Mouse (Mus musculus) hindbrain, embryonic 10.5 days (tissue): ENCODE results near the gene Lama4. TPM values are rescaled to one million over a fixed set of nuclear protein-coding genes. Genes with fewer than 3 reads are reported as not detected.

Experiments
- DNase-seq: peaks from one replicate; pipeline ENCODE4 v3.0.0-alpha.2; 2017; ENCODE audit warnings: low spot score
- H3K27ac ChIP-seq: fragments of 300-500 bp; sonication (generic); 2 replicates; pipeline ENCODE4 v1.5.1; 2016; ENCODE audit warnings: mild to moderate bottlenecking, moderate library complexity
- H3K27me3 ChIP-seq: fragments of 300-500 bp; sonication (generic); 2 replicates; pipeline ENCODE4 v1.6.1; 2016; ENCODE audit warnings: mild to moderate bottlenecking; ENCODE audit not compliant: poor library complexity, insufficient read depth, severe bottlenecking
- H3K36me3 ChIP-seq: fragments of 300-500 bp; sonication (generic); 2 replicates; pipeline ENCODE4 v1.6.1; 2016; ENCODE audit warnings: mild to moderate bottlenecking, moderate library complexity
- H3K4me1 ChIP-seq: fragments of 300-500 bp; sonication (generic); replicated peaks from 2 replicates; pipeline ENCODE4 v1.6.1; 2016; ENCODE audit warnings: mild to moderate bottlenecking
- H3K4me3 ChIP-seq: fragments of 300-500 bp; sonication (generic); 2 replicates; pipeline ENCODE4 v1.5.1; 2016; ENCODE audit warnings: mild to moderate bottlenecking, moderate library complexity
- H3K9me3 ChIP-seq: fragments of 300-500 bp; sonication (generic); 2 replicates; pipeline ENCODE4 v1.6.1; 2016; ENCODE audit warnings: mild to moderate bottlenecking, moderate library complexity
- WGBS: fragments of 180-500 bp; shearing (Covaris S2); methylation state at CpG from one replicate; pipeline ENCODE4 v1.1.7; 2016; 5-methylcytosine and 5-hydroxymethylcytosine counted together
- polyA plus RNA-seq: library from polyadenylated mRNA; unstranded; fragments of >200 nt; fragmentation: Nextera tagmentation; extraction: Ambion mirVana; gene quantifications from 2 replicates; pipeline ENCODE4 v1.2.1, GENCODE M21; 2016

Gene Lama4
- polyA plus RNA-seq, 1 experiment from 2014 or later = 15.0 TPM

DNA sequence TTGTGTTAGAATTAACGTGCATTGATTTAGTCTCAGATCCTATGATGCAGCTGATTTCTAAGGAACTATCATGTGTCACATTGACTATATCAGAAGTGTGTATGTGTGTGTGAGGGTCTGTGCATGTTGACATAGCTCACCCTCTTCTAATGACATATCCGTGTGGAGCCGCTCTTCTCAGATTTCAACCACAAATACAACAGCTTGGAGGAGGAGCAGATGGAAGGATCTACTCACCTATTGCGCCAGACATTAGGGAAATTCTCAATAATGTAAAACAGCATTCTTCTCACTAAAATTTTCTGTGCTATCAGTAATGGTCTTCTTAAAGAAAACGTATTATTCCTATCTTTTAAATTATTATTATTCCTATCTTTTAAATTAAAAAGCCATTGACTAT, 191.4 kb downstream of the Lama4 start:
- H3K36me3 ChIP-seq = peaks cover 17% of the 10 kb centered on the region
- H3K4me3 ChIP-seq = no peak overlapping the region

GRCm38 (mm10) chr10:39157321-39157720, 192.0 kb downstream of the Lama4 start:
- Histone ChIP-seq H3K4me1 (no peaks in the 10 kb centered on the region), H3K27ac (no peak overlapping the region), H3K9me3 (no peaks in the 10 kb centered on the region), H3K36me3 (peaks cover 17% of the 10 kb centered on the region; the same call in 1 of the 2 replicates), H3K27me3 (no peaks in the 10 kb centered on the region), H3K4me3 (no peak overlapping the region)
- 98% methylated on average over 1 of the region's 1 CpGs for WGBS
- no peak for DNase-seq

More for the DNA sequence above, 191.4 kb downstream of the Lama4 start:
- no peak for DNase-seq
- no peak overlapping the region for H3K27ac ChIP-seq
- no peaks in the 10 kb centered on the region for H3K27me3 ChIP-seq
- WGBS = 87% methylated on average over 5 of the region's 5 CpGs
- no peaks in the 10 kb centered on the region for H3K4me1 ChIP-seq
- H3K9me3 ChIP-seq = no peaks in the 10 kb centered on the region

DNA sequence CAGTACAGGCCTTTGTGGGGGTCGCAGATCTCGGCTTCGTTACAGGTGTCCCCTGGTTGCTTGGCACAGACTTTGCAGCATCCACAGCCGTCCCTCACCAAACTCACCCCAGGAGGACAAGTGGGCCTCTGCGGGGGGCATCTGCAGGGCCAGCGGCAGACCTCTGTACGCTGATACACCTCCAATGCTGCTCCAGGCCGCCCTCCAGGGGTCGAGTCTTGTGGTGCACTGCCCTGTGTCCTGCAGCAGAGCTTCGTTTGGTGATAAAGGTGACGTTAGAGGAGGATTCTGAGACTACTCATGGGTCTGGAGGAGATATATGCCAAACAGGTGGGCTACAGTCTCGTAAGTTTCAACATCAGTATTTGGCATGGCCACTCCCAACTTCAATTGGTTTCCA, 193.0 kb downstream of the Lama4 start:
- Histone ChIP-seq H3K27me3 (no peaks in the 10 kb centered on the region), H3K36me3 (peaks cover 15% of the 10 kb centered on the region; the same call in 1 of the 2 replicates), H3K4me3 (no peak overlapping the region), H3K27ac (no peak overlapping the region), H3K4me1 (peaks cover 9% of the 10 kb centered on the region), H3K9me3 (no peaks in the 10 kb centered on the region)
- no peak for DNase-seq
- WGBS = 52% methylated on average over 12 of the region's 12 CpGs

Other genes with a start within 250 kb of the Lama4 start
- gene Rfpl4b, start 143.7 kb upstream of the Lama4 start, polyA plus RNA-seq = not detected in 2 replicates
- 12.6 and 18.0 TPM in 2 replicates for gene Fam229b, start 168.4 kb downstream of the Lama4 start, polyA plus RNA-seq
- gene Tube1, start 168.5 kb downstream of the Lama4 start, polyA plus RNA-seq = 22.0 and 27.1 TPM in 2 replicates
- 0.24 and 0.50 TPM in 2 replicates for gene Ccn6, start 198.3 kb downstream of the Lama4 start, polyA plus RNA-seq